Mouse (Mus musculus): ENCODE results near the gene Hist1h2bm. TPM values are rescaled to one million over a fixed set of nuclear protein-coding genes. Genes with fewer than 3 reads are reported as not detected.
"Not testable (repeated sequence)": the region's sequence is repeated elsewhere in the genome, so short reads cannot be mapped to it uniquely, and the experiment has no call there.

The Hist1h2bm gene
- polyA plus RNA-seq, 1 experiment from 2014 or later: 3.3 TPM

GRCm38 (mm10) chr13:21716540-21717391 is 5.1 kb upstream of the Hist1h2bm start:
- peak overlapping the region; percentile 69 for H3K4me2 ChIP-seq
- H3K9ac ChIP-seq: peak overlapping the region; percentile 50
- under 1% methylated on average over 16 of the region's 38 CpGs for WGBS
- H3K9me3 ChIP-seq; H3K27me3 ChIP-seq (replicated peaks); ATAC-seq (ENCODE audit: insufficient read depth, low FRiP score, low read depth); H3K36me3 ChIP-seq: not testable (repeated sequence)
- peak overlapping the region; percentile 96 for H3K27ac ChIP-seq
- H3K4me3 ChIP-seq (replicated peaks): peak overlapping the region; percentile 46
- peaks cover 21% of the 10 kb centered on the region for H3K4me1 ChIP-seq

DNA sequence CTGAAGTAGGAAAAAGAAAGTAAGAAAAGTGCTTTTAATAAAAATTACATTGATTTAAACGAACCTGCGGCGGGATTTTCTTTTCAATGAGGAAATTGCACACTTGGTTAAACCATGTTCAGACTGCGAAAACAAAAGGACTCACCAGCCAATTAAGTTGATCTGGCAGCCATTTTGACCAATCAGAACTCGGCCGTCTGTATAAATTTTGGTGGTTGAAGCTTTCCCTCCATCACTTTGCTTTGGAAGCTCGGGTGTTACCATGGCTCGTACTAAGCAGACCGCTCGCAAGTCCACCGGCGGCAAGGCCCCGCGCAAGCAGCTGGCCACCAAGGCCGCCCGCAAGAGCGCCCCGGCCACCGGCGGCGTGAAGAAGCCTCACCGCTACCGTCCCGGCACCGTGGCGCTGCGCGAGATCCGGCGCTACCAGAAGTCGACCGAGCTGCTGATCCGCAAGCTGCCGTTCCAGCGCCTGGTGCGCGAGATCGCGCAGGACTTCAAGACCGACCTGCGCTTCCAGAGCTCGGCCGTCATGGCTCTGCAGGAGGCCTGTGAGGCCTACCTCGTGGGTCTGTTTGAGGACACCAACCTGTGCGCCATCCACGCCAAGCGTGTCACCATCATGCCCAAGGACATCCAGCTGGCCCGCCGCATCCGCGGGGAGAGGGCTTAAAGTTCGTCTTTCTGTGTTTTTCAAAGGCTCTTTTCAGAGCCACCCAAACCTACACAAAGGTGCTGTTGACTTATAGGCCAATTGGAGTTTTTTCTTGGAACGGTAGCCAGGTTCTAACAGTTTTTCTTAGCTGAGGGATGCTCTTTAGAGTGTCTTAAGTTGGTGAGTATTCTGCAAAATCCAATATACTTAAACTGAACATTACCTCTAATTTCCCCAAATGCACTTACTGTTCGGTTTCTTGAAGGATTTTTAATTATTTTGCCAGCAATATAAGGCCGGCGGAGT is 4.2 kb upstream of the Hist1h2bm start, which contains the start of gene Hist1h3h:
Gene Hist1h3h (plus strand): TSS at position 263 of the 961 bp plus-strand sequence.
- not testable (repeated sequence) for H3K27me3 ChIP-seq (replicated peaks); H3K36me3 ChIP-seq; H3K9me3 ChIP-seq
- ATAC-seq (ENCODE audit: insufficient read depth, low FRiP score, low read depth): peak; percentile 25; the same call in 1 of the 2 replicates
- Histone ChIP-seq H3K4me3 (replicated peaks) (peak within 1 kb of the TSS; percentile 46), H3K4me1 (peaks cover 23% of the 10 kb centered on the region), H3K27ac (peak within 1 kb of the TSS; percentile 96), H3K4me2 (peak within 1 kb of the TSS; percentile 69), H3K9ac (peak within 1 kb of the TSS; percentile 50)
- whole genome bisulfite sequencing: 1% methylated on average over 29 of the region's 56 CpGs

DNA sequence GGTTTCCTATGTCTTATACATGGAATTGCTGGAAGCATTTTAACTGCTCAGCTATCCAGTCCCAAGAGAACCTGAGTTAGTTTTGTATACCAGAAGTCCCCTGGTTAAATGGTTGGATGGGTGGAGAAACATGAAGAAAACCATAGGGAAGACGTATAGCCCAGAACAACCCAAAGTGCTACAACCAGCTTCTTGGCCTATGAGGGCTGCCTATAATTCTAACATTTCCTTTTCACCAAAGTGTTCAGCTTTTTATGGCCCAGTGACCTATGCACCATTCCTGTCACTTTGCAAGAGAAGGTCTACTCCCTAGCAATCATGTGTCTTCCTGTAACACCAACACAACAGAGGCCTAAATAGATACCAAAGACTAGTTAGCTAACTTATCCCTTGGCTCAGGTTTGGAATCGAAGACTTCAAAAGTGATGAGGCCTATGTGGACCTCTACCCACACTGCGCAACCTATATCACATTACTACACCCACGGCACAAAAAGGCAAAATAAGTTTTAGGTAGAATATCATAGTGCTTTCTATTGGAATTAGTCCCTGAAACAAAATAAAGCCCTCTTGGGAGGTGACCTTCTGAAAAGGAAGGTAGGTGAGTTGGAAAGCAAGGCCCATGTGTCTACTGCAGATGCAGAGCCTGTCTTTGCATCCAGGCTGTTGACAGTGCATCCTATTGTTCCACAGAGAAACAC is 3.3 kb upstream of the Hist1h2bm start:
- 46% methylated on average over 4 of the region's 4 CpGs for WGBS
- Histone ChIP-seq H3K4me3 (replicated peaks) (peak overlapping the region; percentile 41), H3K27me3 (replicated peaks) (no peaks in the 10 kb centered on the region), H3K4me1 (peaks cover 24% of the 10 kb centered on the region), H3K36me3 (no peaks in the 10 kb centered on the region), H3K9ac (peak overlapping the region; percentile 29), H3K9me3 (no peaks in the 10 kb centered on the region), H3K4me2 (peak overlapping the region; percentile 57), H3K27ac (peak overlapping the region; percentile 90)
- ATAC-seq (ENCODE audit: insufficient read depth, low FRiP score, low read depth): no peak

- ATAC-seq (ENCODE audit: insufficient read depth, low FRiP score, low read depth): peak; percentile 2; the same call in 1 of the 2 replicates
- H3K4me2 ChIP-seq: peak overlapping the region; percentile 44
- not testable (repeated sequence) for H3K36me3 ChIP-seq; H3K9ac ChIP-seq; H3K27me3 ChIP-seq (replicated peaks); H3K9me3 ChIP-seq
- 2% methylated on average over 20 of the region's 44 CpGs for WGBS
- H3K4me3 ChIP-seq (replicated peaks): peak overlapping the region; percentile 41
- peak overlapping the region; percentile 86 for H3K27ac ChIP-seq
- peaks cover 16% of the 10 kb centered on the region for H3K4me1 ChIP-seq
Measured at GRCm38 (mm10) chr13:21721107-21721756, 612 bp upstream of the Hist1h2bm start.

- Histone ChIP-seq H3K4me1 (peaks cover 16% of the 10 kb centered on the region), H3K27ac (peak overlapping the region; percentile 91), H3K9ac (peak overlapping the region; percentile 2; the same call in 1 of the 2 replicates), H3K9me3 (no peaks in the 10 kb centered on the region), H3K4me2 (peak overlapping the region; percentile 62), H3K27me3 (replicated peaks) (no peaks in the 10 kb centered on the region), H3K36me3 (no peaks in the 10 kb centered on the region), H3K4me3 (replicated peaks) (peak overlapping the region; percentile 35)
- WGBS: 3% methylated on average over 11 of the region's 11 CpGs
- ATAC-seq (ENCODE audit: insufficient read depth, low FRiP score, low read depth): peak; percentile 3; the same call in 1 of the 2 replicates
Measured at GRCm38 (mm10) chr13:21722373-21722925, 605 bp downstream of the Hist1h2bm start.

DNA sequence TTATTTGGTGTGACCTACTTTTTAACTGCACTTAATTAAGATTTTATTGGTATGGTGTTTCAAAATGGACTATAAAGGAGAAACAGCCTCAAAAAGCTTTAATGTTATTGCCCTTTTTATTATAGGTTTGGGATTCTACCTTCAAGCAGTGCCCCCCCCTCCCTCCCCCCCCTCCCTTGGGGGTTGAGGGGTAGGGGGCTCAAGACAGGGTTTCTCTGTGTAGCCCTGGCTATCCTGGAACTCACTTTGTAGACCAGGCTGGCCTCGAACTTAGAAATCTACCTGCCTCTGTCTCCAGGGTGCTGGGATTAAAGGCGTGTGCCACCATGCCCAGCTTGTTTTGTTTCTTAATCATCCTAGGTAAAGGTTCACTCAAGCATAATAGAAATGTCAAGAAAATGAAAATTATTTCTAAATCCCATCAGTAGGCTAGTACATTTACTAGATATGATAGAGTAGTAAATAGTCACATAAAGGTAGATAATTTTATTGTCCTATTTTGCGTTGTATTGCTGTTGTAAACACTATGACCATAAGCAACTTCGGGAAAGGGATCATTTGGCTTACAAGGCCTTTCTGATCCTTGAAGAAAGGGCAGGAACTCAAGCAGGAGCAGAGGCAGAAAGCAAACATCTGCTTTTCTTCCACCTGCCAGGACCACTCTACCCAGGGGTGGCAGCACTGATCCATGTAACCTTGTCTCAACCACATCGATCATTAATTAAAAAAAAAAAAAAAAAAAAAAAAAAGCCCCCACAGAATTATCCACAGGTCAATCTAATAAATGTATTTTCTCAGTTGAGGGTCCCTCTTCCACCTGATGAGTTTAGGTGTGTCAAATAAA is 1.4 kb downstream of the Hist1h2bm start:
- Histone ChIP-seq H3K4me1 (peaks cover 13% of the 10 kb centered on the region), H3K36me3 (no peaks in the 10 kb centered on the region), H3K27ac (peak overlapping the region; percentile 91), H3K4me3 (replicated peaks) (no peak overlapping the region), H3K9ac (no peak overlapping the region), H3K27me3 (replicated peaks) (no peaks in the 10 kb centered on the region), H3K9me3 (no peaks in the 10 kb centered on the region), H3K4me2 (peak overlapping the region; percentile 62)
- ATAC-seq (ENCODE audit: insufficient read depth, low FRiP score, low read depth): no peak
- 35% methylated on average over 5 of the region's 5 CpGs for WGBS

- H3K27me3 ChIP-seq (replicated peaks): no peaks in the 10 kb centered on the region
- no peak overlapping the region for H3K4me3 ChIP-seq (replicated peaks)
- no peaks in the 10 kb centered on the region for H3K4me1 ChIP-seq
- no peaks in the 10 kb centered on the region for H3K36me3 ChIP-seq
- no peak overlapping the region for H3K9ac ChIP-seq
- no peak overlapping the region for H3K27ac ChIP-seq
- ATAC-seq (ENCODE audit: insufficient read depth, low FRiP score, low read depth): no peak
- no peak overlapping the region for H3K4me2 ChIP-seq
- 40% methylated on average over 11 of the region's 11 CpGs for WGBS
- no peaks in the 10 kb centered on the region for H3K9me3 ChIP-seq
Measured at GRCm38 (mm10) chr13:21727948-21728572, 6.2 kb downstream of the Hist1h2bm start.

- Histone ChIP-seq H3K27ac (no peak overlapping the region), H3K27me3 (replicated peaks) (no peaks in the 10 kb centered on the region), H3K36me3 (no peaks in the 10 kb centered on the region), H3K4me2 (no peak overlapping the region), H3K4me1 (no peaks in the 10 kb centered on the region), H3K4me3 (replicated peaks) (no peak overlapping the region), H3K9me3 (no peaks in the 10 kb centered on the region), H3K9ac (no peak overlapping the region)
- 67% methylated on average over 1 of the region's 1 CpGs for WGBS
- ATAC-seq (ENCODE audit: insufficient read depth, low FRiP score, low read depth): no peak
Measured at GRCm38 (mm10) chr13:21729544-21729943, 7.7 kb downstream of the Hist1h2bm start.

DNA sequence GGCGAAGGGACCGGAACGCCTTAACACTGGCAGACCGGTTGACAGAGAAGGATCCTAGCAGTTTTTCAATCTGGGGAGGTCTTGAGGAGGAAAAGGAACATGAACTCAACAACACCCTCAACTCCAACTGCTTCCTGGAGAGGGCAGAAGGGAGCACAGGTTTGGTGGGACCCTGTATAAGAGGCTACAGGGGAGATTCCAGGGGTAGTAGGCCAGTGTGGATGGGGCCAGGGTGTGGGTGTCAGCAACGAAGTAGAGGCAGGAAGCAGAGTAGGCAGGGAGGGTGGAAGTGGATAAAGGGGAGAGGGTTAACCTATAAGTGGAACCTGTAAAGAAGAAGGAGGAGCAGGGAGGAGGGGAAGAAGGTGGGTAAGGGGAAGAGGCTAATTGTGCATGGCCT is 11.6 kb downstream of the Hist1h2bm start:
- Histone ChIP-seq H3K36me3 (no peaks in the 10 kb centered on the region), H3K27ac (peak overlapping the region; percentile 33; the same call in 1 of the 2 replicates), H3K4me3 (replicated peaks) (no peak overlapping the region), H3K27me3 (replicated peaks) (no peaks in the 10 kb centered on the region), H3K9me3 (no peaks in the 10 kb centered on the region), H3K9ac (no peak overlapping the region), H3K4me2 (no peak overlapping the region), H3K4me1 (no peaks in the 10 kb centered on the region)
- no peak for ATAC-seq (ENCODE audit: insufficient read depth, low FRiP score, low read depth)
- 73% methylated on average over 5 of the region's 5 CpGs for WGBS
